Mouse (Mus musculus) stomach, postnatal 0 days (tissue): Measurements from ENCODE around the gene Trappc10. TPM values are rescaled to one million over a fixed set of nuclear protein-coding genes. Genes with fewer than 3 reads are reported as not detected.

ENCODE experiments used
- ATAC-seq: fragments of 200-750 bp; cut with Nextera tagmentation; 2 replicates; pipeline ENCODE4 v1.8.0; 2017; ENCODE audit not compliant: low FRiP score, low TSS enrichment
- DNase-seq: peaks from one replicate; pipeline ENCODE4 v3.0.0-alpha.2; 2016; ENCODE audit warnings: low spot score
- H3K27ac ChIP-seq: fragments of 300-500 bp; sonication (generic); replicated peaks from 2 replicates; pipeline ENCODE4 v1.5.1; 2014; ENCODE audit warnings: mild to moderate bottlenecking, control low read depth
- H3K27me3 ChIP-seq: fragments of 300-500 bp; sonication (generic); 2 replicates; pipeline ENCODE4 v1.6.1; 2014; ENCODE audit warnings: low read length; ENCODE audit not compliant: control insufficient read depth, insufficient read depth
- H3K36me3 ChIP-seq: fragments of 300-500 bp; sonication (generic); 2 replicates; pipeline ENCODE4 v1.6.1; 2014; ENCODE audit warnings: low read length, mixed read lengths; ENCODE audit not compliant: control insufficient read depth, insufficient read depth
- H3K4me1 ChIP-seq: fragments of 300-500 bp; sonication (generic); replicated peaks from 2 replicates; pipeline ENCODE4 v1.6.1; 2014; ENCODE audit warnings: antibody characterized with exemption; ENCODE audit not compliant: control insufficient read depth, insufficient read depth
- H3K4me2 ChIP-seq: fragments of 300-500 bp; sonication (generic); replicated peaks from 2 replicates; pipeline ENCODE4 v1.6.1; 2014; ENCODE audit warnings: low read depth, mild to moderate bottlenecking, control low read depth, moderate library complexity
- H3K4me3 ChIP-seq: fragments of 300-500 bp; sonication (generic); 2 replicates; pipeline ENCODE4 v1.5.1; 2014; ENCODE audit warnings: low read depth, low read length, control low read depth
- H3K9ac ChIP-seq: fragments of 300-500 bp; sonication (generic); 2 replicates; pipeline ENCODE4 v1.6.1; 2014; ENCODE audit warnings: mild to moderate bottlenecking, low read length, control low read depth, mixed read lengths
- H3K9me3 ChIP-seq: fragments of 300-500 bp; sonication (generic); 2 replicates; pipeline ENCODE4 v1.6.1; 2016; ENCODE audit warnings: low read length; ENCODE audit not compliant: control insufficient read depth
- CTCF ChIP-seq: IDR thresholded peaks from 2 replicates; pipeline ENCODE4 v1.5.1; 2016; ENCODE audit warnings: antibody characterized with exemption, low read depth, mild to moderate bottlenecking, moderate library complexity
- EP300 ChIP-seq: optimal IDR thresholded peaks from 2 replicates; pipeline ENCODE3; 2016; ENCODE audit warnings: antibody characterized with exemption
- WGBS: fragments of 180-500 bp; shearing (Covaris S2); extraction: QIAGEN DNeasy Blood & Tissue Kit; methylation state at CpG from one replicate; pipeline ENCODE4 v1.1.7; 2014; 5-methylcytosine and 5-hydroxymethylcytosine counted together
- polyA plus RNA-seq: library from polyadenylated mRNA; unstranded; fragments of >200 nt; fragmentation: Nextera tagmentation; extraction: Ambion mirVana; gene quantifications from 2 replicates; pipeline ENCODE4 v1.2.1, GENCODE M21; 2015

The Trappc10 gene
- polyA plus RNA-seq, 1 experiment from 2014 or later = 17.8 TPM

DNA sequence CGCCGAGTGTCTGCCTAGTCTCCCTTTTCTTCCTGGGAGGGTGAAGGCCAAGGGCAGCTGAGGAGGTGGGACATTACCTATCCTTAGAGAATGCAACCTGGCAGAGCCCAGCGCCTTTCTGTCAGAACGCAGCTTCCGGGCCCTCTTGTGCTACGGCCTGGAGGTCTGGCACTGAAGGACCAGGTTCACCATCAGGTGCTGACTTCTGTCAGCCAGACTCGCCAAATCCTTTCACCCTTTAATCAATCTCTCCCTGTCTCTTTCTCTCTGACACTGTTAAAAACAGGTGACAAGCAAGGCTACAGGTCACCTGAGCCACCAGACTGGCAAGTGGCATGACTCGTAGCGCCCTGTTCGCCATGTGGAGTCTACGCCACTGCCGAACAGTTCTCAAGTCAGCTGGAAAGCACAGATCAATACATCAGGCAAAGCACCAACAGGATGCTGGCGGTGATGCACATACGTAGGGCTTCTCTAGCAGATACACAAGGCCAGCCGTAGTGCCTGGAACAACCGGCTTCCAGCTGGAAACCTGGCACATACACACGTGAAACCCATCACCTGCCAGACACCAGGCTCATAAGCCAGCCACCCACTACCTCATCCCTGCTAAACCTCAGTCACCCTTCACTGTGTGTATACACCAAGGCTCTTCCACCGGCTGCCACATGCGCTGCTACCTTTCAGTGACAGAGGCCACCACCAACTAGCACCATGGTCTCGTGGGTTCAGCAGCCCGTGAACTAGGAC lies 79.0 kb downstream of the Trappc10 start:
- DNase-seq (no peak), ATAC-seq (no peak)
- H3K4me1 ChIP-seq = 0 out of 2 replicates have a peak, but pooled peaks cover 3% of the 10 kb centered on the region
- TF ChIP-seq CTCF (no peak), EP300 (no peak)
- no peak overlapping the region for H3K27ac ChIP-seq
- no peak overlapping the region for H3K9ac ChIP-seq
- no peak overlapping the region for H3K4me2 ChIP-seq
- no peaks in the 10 kb centered on the region for H3K9me3 ChIP-seq
- 88% methylated on average over 21 of the region's 21 CpGs for WGBS
- H3K4me3 ChIP-seq = no peak overlapping the region
- H3K27me3 ChIP-seq = no peaks in the 10 kb centered on the region
- peaks cover 20% of the 10 kb centered on the region for H3K36me3 ChIP-seq

DNA sequence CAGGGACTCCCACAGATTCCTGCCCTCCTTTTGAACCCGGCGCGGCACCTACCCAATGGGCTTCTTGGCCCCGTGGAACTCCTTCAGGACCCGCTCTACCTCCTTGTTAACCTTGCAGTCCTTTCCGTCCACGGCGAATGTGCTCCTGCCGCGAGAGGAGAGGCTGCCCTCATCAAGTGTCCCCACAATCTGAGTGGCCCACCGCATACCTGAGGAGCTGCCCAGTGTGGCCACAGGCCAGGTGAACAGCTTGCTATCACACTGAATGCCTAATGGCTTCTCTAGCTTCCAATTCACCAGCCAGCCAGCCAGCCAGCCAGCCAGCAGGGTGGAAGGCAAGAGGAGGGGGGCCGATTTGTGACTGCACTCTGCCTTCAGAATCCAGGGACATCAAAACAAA lies 79.7 kb downstream of the Trappc10 start:
- no peak overlapping the region for H3K4me2 ChIP-seq
- WGBS = 93% methylated on average over 12 of the region's 12 CpGs
- no peak overlapping the region for H3K4me3 ChIP-seq
- no peak overlapping the region for H3K9ac ChIP-seq
- peaks cover 20% of the 10 kb centered on the region for H3K36me3 ChIP-seq
- no peak for TF ChIP-seq CTCF
- TF ChIP-seq EP300 = no peak
- H3K4me1 ChIP-seq = 0 out of 2 replicates have a peak, but pooled peaks cover 4% of the 10 kb centered on the region
- no peak for ATAC-seq
- H3K9me3 ChIP-seq = no peaks in the 10 kb centered on the region
- no peaks in the 10 kb centered on the region for H3K27me3 ChIP-seq
- DNase-seq = no peak
- H3K27ac ChIP-seq = no peak overlapping the region

DNA sequence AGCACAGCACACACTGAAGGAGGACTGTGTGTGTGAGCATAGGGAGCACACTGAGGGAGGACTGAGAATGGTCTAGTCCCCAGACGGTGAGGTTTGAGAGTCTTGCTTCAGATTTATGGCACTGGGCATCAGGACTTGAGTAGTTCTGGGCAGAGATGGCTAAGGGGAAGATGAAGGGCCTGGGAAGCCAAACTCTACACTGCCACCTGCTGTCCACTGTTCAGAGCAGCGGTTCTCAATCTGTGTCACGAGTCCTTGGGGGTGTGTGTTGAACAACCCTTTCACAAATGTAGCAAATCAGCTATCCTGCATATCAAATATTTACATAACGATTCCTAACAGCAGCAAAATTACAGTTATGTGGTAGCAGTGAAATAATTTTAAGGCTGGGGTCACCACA lies 80.5 kb downstream of the Trappc10 start:
- Histone ChIP-seq H3K9me3 (no peaks in the 10 kb centered on the region), H3K4me3 (no peak overlapping the region), H3K36me3 (peaks cover 20% of the 10 kb centered on the region), H3K4me2 (no peak overlapping the region), H3K27ac (no peak overlapping the region), H3K27me3 (no peaks in the 10 kb centered on the region), H3K4me1 (0 out of 2 replicates have a peak, but pooled peaks cover 4% of the 10 kb centered on the region), H3K9ac (no peak overlapping the region)
- TF ChIP-seq EP300 (no peak), CTCF (peak; percentile 91)
- 21% methylated on average over 4 of the region's 4 CpGs for WGBS
- peak; percentile 74 for DNase-seq
- no peak; the same call in 1 of the 2 replicates for ATAC-seq

DNA sequence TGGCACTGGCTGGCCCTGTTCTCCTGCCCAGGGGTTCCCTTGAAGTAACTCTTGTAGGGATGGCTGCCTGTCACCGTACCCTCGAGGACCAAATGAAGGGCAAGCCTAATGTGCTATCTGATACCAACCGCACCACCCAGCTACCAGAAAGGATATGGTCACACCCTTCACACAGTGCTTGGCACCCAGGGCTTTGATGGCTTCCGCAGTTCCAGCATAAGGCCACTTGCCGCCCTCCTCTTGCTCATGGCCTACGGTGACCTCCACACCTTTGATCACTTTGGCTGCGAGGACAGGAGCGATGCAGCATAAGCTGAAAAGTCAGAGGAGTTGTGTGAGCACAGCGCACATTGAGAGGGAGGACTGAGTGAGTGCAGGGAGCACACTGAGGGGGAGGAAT lies 81.2 kb downstream of the Trappc10 start:
- no peak for TF ChIP-seq CTCF
- TF ChIP-seq EP300 = no peak
- 88% methylated on average over 9 of the region's 9 CpGs for WGBS
- no peak overlapping the region for H3K4me3 ChIP-seq
- 0 out of 2 replicates have a peak, but pooled peaks cover 3% of the 10 kb centered on the region for H3K4me1 ChIP-seq
- no peak overlapping the region for H3K9ac ChIP-seq
- peaks cover 20% of the 10 kb centered on the region for H3K36me3 ChIP-seq
- ATAC-seq (no peak), DNase-seq (no peak)
- no peaks in the 10 kb centered on the region for H3K27me3 ChIP-seq
- no peak overlapping the region for H3K4me2 ChIP-seq
- H3K27ac ChIP-seq = peak overlapping the region; percentile 49; the same call in 1 of the 2 replicates
- H3K9me3 ChIP-seq = no peaks in the 10 kb centered on the region

DNA sequence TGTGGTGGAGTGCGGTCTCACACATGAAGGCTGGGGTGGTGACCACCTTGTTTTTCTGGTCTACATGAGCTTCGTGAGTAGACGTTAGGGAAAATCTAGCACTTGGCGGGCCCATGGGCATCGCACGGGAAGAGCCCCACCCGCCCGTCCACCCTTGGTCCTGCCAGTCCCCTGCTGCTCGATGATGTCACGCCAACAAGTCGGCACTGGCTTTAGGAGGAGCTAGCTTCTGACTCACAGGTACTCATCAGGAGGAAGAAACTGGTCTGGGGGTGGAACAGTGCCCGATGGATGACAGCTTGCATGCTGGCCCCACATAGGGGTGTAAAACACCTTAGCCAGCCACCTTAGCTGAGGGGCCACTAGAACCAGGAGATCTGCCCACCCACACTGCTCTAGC lies 81.8 kb downstream of the Trappc10 start:
- H3K36me3 ChIP-seq = peaks cover 20% of the 10 kb centered on the region
- TF ChIP-seq EP300 (no peak), CTCF (no peak)
- H3K9ac ChIP-seq = no peak overlapping the region
- H3K27ac ChIP-seq = peak overlapping the region; percentile 49
- H3K27me3 ChIP-seq = no peaks in the 10 kb centered on the region
- no peak overlapping the region for H3K4me2 ChIP-seq
- WGBS = 86% methylated on average over 12 of the region's 12 CpGs
- no peak for ATAC-seq
- no peaks in the 10 kb centered on the region for H3K9me3 ChIP-seq
- H3K4me3 ChIP-seq = no peak overlapping the region
- DNase-seq = no peak
- H3K4me1 ChIP-seq = 0 out of 2 replicates have a peak, but pooled peaks cover 3% of the 10 kb centered on the region

DNA sequence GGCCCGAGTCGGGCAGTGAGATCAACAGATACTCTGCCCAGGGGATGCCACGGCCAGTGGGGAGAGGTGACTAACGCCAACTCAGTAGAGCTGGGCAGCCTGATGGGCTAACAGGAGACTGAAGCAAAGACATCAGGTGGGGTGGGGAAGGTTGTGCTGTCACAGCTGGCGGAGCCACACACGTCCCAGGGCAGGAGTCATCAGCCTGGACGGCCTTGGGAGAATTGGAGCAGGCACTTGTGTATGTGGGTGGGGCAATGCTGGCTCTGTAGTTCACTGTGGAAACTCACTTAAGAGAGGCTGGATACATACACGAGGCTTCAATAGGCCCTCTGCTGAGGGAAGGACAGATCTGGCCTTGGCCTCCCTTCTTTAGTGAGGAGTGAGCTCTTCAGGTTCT lies 83.3 kb downstream of the Trappc10 start:
- ATAC-seq = no peak
- H3K36me3 ChIP-seq = peaks cover 15% of the 10 kb centered on the region
- TF ChIP-seq EP300 = no peak
- no peak for TF ChIP-seq CTCF
- DNase-seq = no peak
- no peak overlapping the region for H3K4me2 ChIP-seq
- no peak overlapping the region for H3K4me3 ChIP-seq
- H3K27me3 ChIP-seq = no peaks in the 10 kb centered on the region
- H3K9me3 ChIP-seq = no peaks in the 10 kb centered on the region
- no peak overlapping the region for H3K9ac ChIP-seq
- 76% methylated on average over 8 of the region's 8 CpGs for WGBS
- no peak overlapping the region for H3K27ac ChIP-seq
- 0 out of 2 replicates have a peak, but pooled peaks cover 3% of the 10 kb centered on the region for H3K4me1 ChIP-seq
